Mouse (Mus musculus) lung, embryonic 14.5 days (tissue): Measurements from ENCODE around the gene Wrap53. TPM values are rescaled to one million over a fixed set of nuclear protein-coding genes. Genes with fewer than 3 reads are reported as not detected.

ENCODE experiments used
- ATAC-seq: fragments of 200-750 bp; cut with Nextera tagmentation; 2 replicates; pipeline ENCODE4 v1.8.0; 2017; ENCODE audit warnings: mild to moderate bottlenecking, moderate TSS enrichment, moderate library complexity; ENCODE audit not compliant: insufficient read depth
- DNase-seq: peaks from one replicate; pipeline ENCODE4 v3.0.0-alpha.2; 2015
- H3K27ac ChIP-seq: fragments of 300-500 bp; sonication (generic); 2 replicates; pipeline ENCODE4 v1.5.1; 2014; ENCODE audit warnings: low read depth, mild to moderate bottlenecking, moderate library complexity
- H3K27me3 ChIP-seq: fragments of 300-500 bp; sonication (generic); 2 replicates; pipeline ENCODE4 v1.6.1; 2014; ENCODE audit warnings: low read length, control low read depth; ENCODE audit not compliant: insufficient read depth
- H3K36me3 ChIP-seq: fragments of 300-500 bp; sonication (generic); 2 replicates; pipeline ENCODE4 v1.6.1; 2014; ENCODE audit warnings: control low read depth; ENCODE audit not compliant: insufficient read depth
- H3K4me1 ChIP-seq: fragments of 300-500 bp; sonication (generic); 2 replicates; pipeline ENCODE4 v1.6.1; 2014; ENCODE audit warnings: antibody characterized with exemption, control low read depth; ENCODE audit not compliant: insufficient read depth
- H3K4me2 ChIP-seq: fragments of 300-500 bp; sonication (generic); 2 replicates; pipeline ENCODE4 v1.6.1; 2014; ENCODE audit warnings: mild to moderate bottlenecking
- H3K4me3 ChIP-seq: fragments of 300-500 bp; sonication (generic); 2 replicates; pipeline ENCODE4 v1.5.1; 2014; ENCODE audit warnings: low read depth, low read length
- H3K9ac ChIP-seq: fragments of 300-500 bp; sonication (generic); 2 replicates; pipeline ENCODE4 v1.6.1; 2014
- H3K9me3 ChIP-seq: fragments of 300-500 bp; sonication (generic); 2 replicates; pipeline ENCODE4 v1.6.1; 2016; ENCODE audit warnings: low read depth, low read length, control low read depth
- CTCF ChIP-seq: IDR thresholded peaks from 2 replicates; pipeline ENCODE4 v1.5.1; 2016; ENCODE audit warnings: antibody characterized with exemption, low read depth
- WGBS: fragments of 180-500 bp; shearing (Covaris S2); extraction: QIAGEN DNeasy Blood & Tissue Kit; methylation state at CpG from one replicate; pipeline ENCODE4 v1.1.7; 2014; 5-methylcytosine and 5-hydroxymethylcytosine counted together
- polyA plus RNA-seq: library from polyadenylated mRNA; unstranded; fragments of >200 nt; fragmentation: Nextera tagmentation; extraction: Ambion mirVana; gene quantifications from 2 replicates; pipeline ENCODE4 v1.2.1, GENCODE M21; 2014

Gene Wrap53
- polyA plus RNA-seq, 1 experiment from 2014 or later: 33.6 TPM

- H3K27me3 ChIP-seq: no peaks in the 10 kb centered on the region
- peaks cover 11% of the 10 kb centered on the region for H3K4me1 ChIP-seq
- H3K9me3 ChIP-seq: no peaks in the 10 kb centered on the region
- H3K4me3 ChIP-seq: peak overlapping the region; percentile 84
- no peak for TF ChIP-seq CTCF
- peak overlapping the region; percentile 91 for H3K27ac ChIP-seq
- H3K36me3 ChIP-seq: peaks cover 27% of the 10 kb centered on the region
- H3K4me2 ChIP-seq: peak overlapping the region; percentile 63
- ATAC-seq (peak; percentile 82), DNase-seq (peak; percentile 97)
- under 1% methylated on average over 36 of the region's 36 CpGs for WGBS
- peak overlapping the region; percentile 76 for H3K9ac ChIP-seq
Measured at GRCm38 (mm10) chr11:69581147-69581688, 1.2 kb upstream of the Wrap53 start.

GRCm38 (mm10) chr11:69580572-69581146 is 604 bp upstream of the Wrap53 start:
- H3K9ac ChIP-seq: peak overlapping the region; percentile 76
- peaks cover 29% of the 10 kb centered on the region for H3K36me3 ChIP-seq
- H3K4me3 ChIP-seq: peak overlapping the region; percentile 84
- no peaks in the 10 kb centered on the region for H3K27me3 ChIP-seq
- peaks cover 11% of the 10 kb centered on the region for H3K4me1 ChIP-seq
- H3K4me2 ChIP-seq: peak overlapping the region; percentile 63
- no peaks in the 10 kb centered on the region for H3K9me3 ChIP-seq
- peak overlapping the region; percentile 91 for H3K27ac ChIP-seq
- ATAC-seq (peak; percentile 4; the same call in 1 of the 2 replicates), DNase-seq (peak; percentile 34)
- under 1% methylated on average over 25 of the region's 25 CpGs for WGBS
- TF ChIP-seq CTCF: no peak

DNA sequence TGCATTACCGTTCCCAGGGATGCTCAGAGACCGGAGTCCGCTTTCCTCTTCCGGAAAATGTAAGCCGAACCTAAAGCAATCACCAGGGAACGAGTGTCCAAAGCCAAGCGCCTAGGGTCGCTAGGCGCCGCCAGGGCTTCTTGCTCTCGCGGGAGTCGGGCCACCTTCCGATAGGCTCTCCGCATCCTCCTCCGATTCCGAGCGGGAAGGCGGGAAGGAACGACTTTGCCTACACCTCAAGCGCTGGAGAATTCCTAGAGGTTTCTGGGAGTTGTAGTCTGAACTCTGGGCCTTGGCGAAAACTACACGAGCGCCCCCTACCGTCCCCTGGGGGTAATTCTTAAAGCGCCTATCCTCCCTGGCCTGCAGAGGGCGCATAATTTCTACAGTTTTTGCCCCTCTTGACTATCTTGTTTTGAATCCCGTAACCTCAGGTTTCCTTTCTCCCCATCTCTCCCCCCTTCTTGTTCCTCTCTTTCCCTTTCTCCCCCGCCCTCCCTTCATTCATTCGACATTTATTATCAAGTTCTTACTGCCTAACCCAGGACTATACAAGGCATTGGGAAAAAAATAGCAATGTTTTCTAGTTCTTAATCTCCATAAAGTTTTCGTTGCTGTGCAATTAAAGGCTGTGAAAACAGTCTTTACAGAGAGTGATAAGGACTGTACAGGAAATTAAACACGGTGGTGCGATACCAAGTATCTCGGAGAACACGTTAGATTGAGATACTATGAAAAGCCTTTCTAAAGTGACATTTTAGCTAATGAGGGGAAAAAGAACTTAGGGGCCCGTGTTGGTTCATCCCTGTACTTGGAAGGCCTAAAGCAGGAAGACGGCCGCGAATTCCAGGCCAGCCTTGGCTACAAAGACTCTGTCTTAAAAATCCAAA is 682 bp downstream of the Wrap53 start:
- no peaks in the 10 kb centered on the region for H3K9me3 ChIP-seq
- peak overlapping the region; percentile 84 for H3K4me3 ChIP-seq
- peaks cover 11% of the 10 kb centered on the region for H3K4me1 ChIP-seq
- H3K36me3 ChIP-seq: peaks cover 31% of the 10 kb centered on the region
- TF ChIP-seq CTCF: peak; percentile 100
- ATAC-seq (peak; percentile 91), DNase-seq (peak; percentile 99)
- H3K27ac ChIP-seq: peak overlapping the region; percentile 91
- peak overlapping the region; percentile 92 for H3K4me2 ChIP-seq
- H3K27me3 ChIP-seq: no peaks in the 10 kb centered on the region
- H3K9ac ChIP-seq: peak overlapping the region; percentile 85
- 2% methylated on average over 39 of the region's 39 CpGs for WGBS

- peaks cover 11% of the 10 kb centered on the region for H3K4me1 ChIP-seq
- no peaks in the 10 kb centered on the region for H3K9me3 ChIP-seq
- no peak for TF ChIP-seq CTCF
- H3K9ac ChIP-seq: peak overlapping the region; percentile 85
- no peak for ATAC-seq
- no peaks in the 10 kb centered on the region for H3K27me3 ChIP-seq
- H3K27ac ChIP-seq: peak overlapping the region; percentile 79
- H3K4me3 ChIP-seq: peak overlapping the region; percentile 84
- peak overlapping the region; percentile 92 for H3K4me2 ChIP-seq
- peaks cover 31% of the 10 kb centered on the region for H3K36me3 ChIP-seq
- whole genome bisulfite sequencing: 9% methylated on average over 15 of the region's 15 CpGs
- DNase-seq: no peak
Measured at GRCm38 (mm10) chr11:69578301-69578700, 1.8 kb downstream of the Wrap53 start.

DNA sequence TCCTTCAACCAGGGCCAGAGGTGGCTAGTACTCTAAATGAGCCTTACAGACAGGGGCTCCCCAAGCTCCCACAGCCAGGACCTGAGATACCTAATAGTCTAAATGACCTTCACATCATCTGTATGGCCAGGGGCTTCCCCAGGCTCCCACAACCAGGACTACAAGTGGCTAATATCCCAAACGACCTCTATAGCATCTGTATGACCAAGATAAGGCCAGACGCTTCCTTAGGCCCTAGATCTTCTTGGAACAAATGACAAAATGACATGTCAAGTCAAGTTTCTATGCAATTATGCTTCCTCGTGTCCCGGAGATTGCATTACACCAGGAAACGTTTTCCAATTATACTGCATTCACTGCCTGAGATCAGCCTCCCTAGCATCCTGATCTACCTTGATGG is 3.7 kb downstream of the Wrap53 start:
- Histone ChIP-seq H3K27me3 (no peaks in the 10 kb centered on the region), H3K36me3 (peaks cover 32% of the 10 kb centered on the region), H3K4me3 (no peak overlapping the region), H3K27ac (no peak overlapping the region), H3K4me1 (peaks cover 7% of the 10 kb centered on the region), H3K9ac (no peak overlapping the region), H3K9me3 (no peaks in the 10 kb centered on the region), H3K4me2 (no peak overlapping the region)
- no peak for TF ChIP-seq CTCF
- ATAC-seq (no peak), DNase-seq (no peak)
- 67% methylated on average over 5 of the region's 5 CpGs for WGBS

DNA sequence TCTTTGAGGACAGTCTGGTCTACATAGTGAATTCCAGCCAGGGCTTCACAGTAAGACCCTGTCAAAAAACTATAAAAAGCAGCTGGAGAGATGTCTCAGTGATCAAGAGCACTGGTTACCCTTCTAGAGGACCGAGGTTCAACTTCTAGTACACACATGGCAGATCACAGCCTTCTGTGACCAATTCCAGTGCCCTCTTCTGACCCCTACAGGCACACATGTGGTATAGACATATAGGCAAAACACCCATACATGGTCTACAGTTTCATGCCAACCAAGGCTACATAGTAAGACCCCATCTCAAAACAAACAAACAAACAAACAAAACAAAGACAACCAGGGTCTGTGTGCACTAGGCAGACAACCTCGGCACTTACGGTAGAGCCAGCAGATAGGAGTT is 4.8 kb downstream of the Wrap53 start:
- WGBS: 56% methylated on average over 3 of the region's 3 CpGs
- Histone ChIP-seq H3K36me3 (peaks cover 42% of the 10 kb centered on the region), H3K9me3 (no peaks in the 10 kb centered on the region), H3K4me2 (no peak overlapping the region), H3K9ac (no peak overlapping the region), H3K27ac (no peak overlapping the region), H3K4me3 (no peak overlapping the region), H3K4me1 (peaks cover 7% of the 10 kb centered on the region), H3K27me3 (no peaks in the 10 kb centered on the region)
- peak; percentile 62 for TF ChIP-seq CTCF
- no peak for ATAC-seq
- DNase-seq: peak; percentile 64

GRCm38 (mm10) chr11:69565131-69565530 is 14.9 kb downstream of the Wrap53 start:
- Histone ChIP-seq H3K27ac (no peak overlapping the region), H3K4me3 (no peak overlapping the region), H3K9ac (no peak overlapping the region), H3K4me2 (no peak overlapping the region), H3K36me3 (peaks cover 54% of the 10 kb centered on the region), H3K9me3 (no peaks in the 10 kb centered on the region), H3K4me1 (no peaks in the 10 kb centered on the region), H3K27me3 (no peaks in the 10 kb centered on the region)
- WGBS: 57% methylated on average over 8 of the region's 8 CpGs
- TF ChIP-seq CTCF: no peak
- DNase-seq (peak; percentile 67), ATAC-seq (no peak)
